Mouse (Mus musculus) ES-Bruce4 (cell line): Measurements from ENCODE around the gene Thy1.

Experiments used
- EP300 ChIP-seq: IDR thresholded peaks from 2 replicates; pipeline ENCODE4 v1.6.1; 2011; ENCODE audit warnings: low read depth, low read length; ENCODE audit not compliant: insufficient read depth
- POLR2A ChIP-seq: IDR thresholded peaks from one replicate; pipeline ENCODE4 v1.8.1; 2011; ENCODE audit warnings: low read length; ENCODE audit not compliant: insufficient read depth

- TF ChIP-seq EP300 (no peak), POLR2A (no peak)
These were observed 31.5 kb upstream of the Thy1 start for GRCm38 (mm10) chr9:44011668-44012067.
